Mouse (Mus musculus): ENCODE results near the gene Bet1. TPM values are rescaled to one million over a fixed set of nuclear protein-coding genes. Genes with fewer than 3 reads are reported as not detected.

The Bet1 gene
- 31.1 to 50.5 TPM (median 47.3 TPM) in 3 replicates for total RNA-seq (2017)

GRCm38 (mm10) chr6:4086663-4087454 lies at the start of gene Bet1:
Gene Bet1 (minus strand): TSS chr6:4086972.
- ATAC-seq (replicated peaks; ENCODE audit: insufficient number of reproducible peaks, low FRiP score, low TSS enrichment, poor library complexity, severe bottlenecking): peak; percentile 99

GRCm38 (mm10) chr6:4132239-4132638 lies 45.5 kb upstream of the Bet1 start:
- ATAC-seq (replicated peaks; ENCODE audit: insufficient number of reproducible peaks, low FRiP score, low TSS enrichment, poor library complexity, severe bottlenecking): no peak

- ATAC-seq (replicated peaks; ENCODE audit: insufficient number of reproducible peaks, low FRiP score, low TSS enrichment, poor library complexity, severe bottlenecking): no peak
Measured at GRCm38 (mm10) chr6:4131149-4131548, 44.4 kb upstream of the Bet1 start.

- ATAC-seq (replicated peaks; ENCODE audit: insufficient number of reproducible peaks, low FRiP score, low TSS enrichment, poor library complexity, severe bottlenecking): no peak
Measured at GRCm38 (mm10) chr6:4118611-4119010, 31.8 kb upstream of the Bet1 start.

GRCm38 (mm10) chr6:4090423-4090822 lies 3.7 kb upstream of the Bet1 start:
- no peak for ATAC-seq (replicated peaks; ENCODE audit: insufficient number of reproducible peaks, low FRiP score, low TSS enrichment, poor library complexity, severe bottlenecking)

GRCm38 (mm10) chr6:4072281-4072680 lies 14.5 kb downstream of the Bet1 start:
- no peak for ATAC-seq (replicated peaks; ENCODE audit: insufficient number of reproducible peaks, low FRiP score, low TSS enrichment, poor library complexity, severe bottlenecking)

GRCm38 (mm10) chr6:4069714-4070113 lies 17.1 kb downstream of the Bet1 start:
- ATAC-seq (replicated peaks; ENCODE audit: insufficient number of reproducible peaks, low FRiP score, low TSS enrichment, poor library complexity, severe bottlenecking): no peak

GRCm38 (mm10) chr6:4054387-4054786 lies 32.4 kb downstream of the Bet1 start:
- no peak for ATAC-seq (replicated peaks; ENCODE audit: insufficient number of reproducible peaks, low FRiP score, low TSS enrichment, poor library complexity, severe bottlenecking)

- no peak for ATAC-seq (replicated peaks; ENCODE audit: insufficient number of reproducible peaks, low FRiP score, low TSS enrichment, poor library complexity, severe bottlenecking)
Measured at GRCm38 (mm10) chr6:4052843-4053242, 33.9 kb downstream of the Bet1 start.

- no peak for ATAC-seq (replicated peaks; ENCODE audit: insufficient number of reproducible peaks, low FRiP score, low TSS enrichment, poor library complexity, severe bottlenecking)
Measured at GRCm38 (mm10) chr6:4047200-4047599, 39.6 kb downstream of the Bet1 start.

GRCm38 (mm10) chr6:4041821-4042220 lies 45.0 kb downstream of the Bet1 start:
- no peak for ATAC-seq (replicated peaks; ENCODE audit: insufficient number of reproducible peaks, low FRiP score, low TSS enrichment, poor library complexity, severe bottlenecking)

- no peak for ATAC-seq (replicated peaks; ENCODE audit: insufficient number of reproducible peaks, low FRiP score, low TSS enrichment, poor library complexity, severe bottlenecking)
Measured at GRCm38 (mm10) chr6:4030956-4031355, 55.8 kb downstream of the Bet1 start.

Other genes with a start within 250 kb of the Bet1 start
- gene Tfpi2, start 98.1 kb downstream of the Bet1 start, total RNA-seq (2017): not detected in 3 replicates
- gene Gngt1, start 93.2 kb downstream of the Bet1 start, total RNA-seq (2017): 0.32 to 1.8 TPM in 2 of 3 replicates, not detected in the other
- 2.9 to 80.3 TPM (median 5.3 TPM) in 3 replicates for gene Gng11, start 83.1 kb downstream of the Bet1 start, total RNA-seq (2017)